Mouse (Mus musculus) hematopoietic stem cell, adult 5-6 weeks (primary cell): ENCODE measurements around the gene 1700011L22Rik. TPM values are rescaled to one million over a fixed set of nuclear protein-coding genes. Genes with fewer than 3 reads are reported as not detected.

Experiments
- ATAC-seq, 2 experiments: fragments of 125-278 bp in 1 of 2; replicated peaks in 1 of 2; 2 replicates each; pipeline ENCODE4 v1.8.0; 2016 to 2017; ENCODE audit warnings: inconsistent platforms in 2 of 2, mild to moderate bottlenecking in 2 of 2, moderate number of reproducible peaks in 2 of 2, low read depth in 1 of 2, moderate TSS enrichment in 1 of 2; ENCODE audit not compliant: low FRiP score in 2 of 2, poor library complexity in 2 of 2, severe bottlenecking in 2 of 2, insufficient read depth in 1 of 2, low TSS enrichment in 1 of 2
- total RNA-seq: library from RNA; stranded (forward); fragments of 172-1452, 232-1000 nt; gene quantifications from 2 replicates; pipeline ENCODE4 v1.2.3, GENCODE M21; 2017

The 1700011L22Rik gene
- total RNA-seq, 1 experiment from 2014 or later, result not detected

GRCm38 (mm10) chr8:79261920-79262319 lies 13.6 kb upstream of the 1700011L22Rik start:
- no peak for ATAC-seq

GRCm38 (mm10) chr8:79256076-79256705 lies 7.8 kb upstream of the 1700011L22Rik start:
- no peak for ATAC-seq

- no peak for ATAC-seq
Measured at GRCm38 (mm10) chr8:79253742-79254141, 5.4 kb upstream of the 1700011L22Rik start.

DNA sequence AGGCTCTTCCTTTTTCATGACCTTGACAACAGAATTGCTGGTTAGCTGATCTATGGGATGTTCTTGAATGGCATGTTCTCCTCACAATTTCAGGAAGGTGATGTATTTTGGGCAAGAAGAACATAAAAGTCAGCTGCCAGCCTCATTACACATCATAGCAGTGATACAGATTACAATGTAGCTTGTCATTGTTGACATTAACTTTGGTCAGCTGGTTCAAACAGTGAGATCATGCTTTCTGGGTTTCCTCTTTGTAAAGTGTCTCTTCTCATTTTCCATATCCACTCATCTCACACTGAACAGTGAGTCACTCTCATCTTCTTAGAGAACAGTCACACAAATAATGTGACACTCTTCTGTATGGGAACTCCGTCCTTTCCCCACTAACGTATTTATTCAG lies 4.9 kb downstream of the 1700011L22Rik start:
- no peak for ATAC-seq

DNA sequence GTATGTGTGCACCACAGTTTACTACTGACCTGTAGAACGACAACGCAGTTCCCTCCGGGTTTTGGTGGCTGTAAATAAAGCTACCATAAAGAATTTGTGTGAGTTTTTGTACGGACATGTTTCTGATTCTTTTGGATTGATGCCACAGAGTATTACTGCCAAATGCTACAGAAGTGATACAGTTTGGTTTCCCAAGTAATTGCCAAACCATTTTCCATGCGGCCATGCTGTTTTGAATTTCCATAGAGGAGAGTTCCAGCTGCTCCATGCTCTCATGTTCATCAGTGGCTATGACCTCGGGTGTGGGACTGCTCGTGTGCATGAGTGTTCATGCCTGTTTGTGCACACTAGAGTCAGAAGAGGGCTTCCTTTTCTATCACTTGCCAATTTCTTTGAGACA lies 8.4 kb downstream of the 1700011L22Rik start:
- ATAC-seq, result no peak

DNA sequence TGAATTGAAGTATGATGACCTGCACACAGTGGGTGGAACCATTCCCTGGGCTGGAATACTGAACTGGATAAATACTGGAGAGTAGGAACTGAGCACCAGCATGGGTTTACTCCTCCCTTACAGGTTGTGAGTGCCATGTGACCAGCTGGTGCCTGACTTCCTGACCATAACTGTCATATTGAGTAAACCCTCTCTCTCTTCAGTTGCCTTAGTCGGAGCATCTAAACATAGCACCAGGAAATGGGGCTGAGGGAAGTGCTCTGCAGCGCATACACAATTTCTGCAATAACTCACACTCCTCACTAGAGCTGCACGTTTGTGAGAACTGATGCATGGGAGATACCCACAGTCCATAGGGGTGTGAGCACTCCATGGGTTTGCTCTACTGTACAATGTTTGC lies 9.1 kb downstream of the 1700011L22Rik start:
- peak in 1 of 2 experiments; percentile 21; a peak in 1 of 4 replicates for ATAC-seq

DNA sequence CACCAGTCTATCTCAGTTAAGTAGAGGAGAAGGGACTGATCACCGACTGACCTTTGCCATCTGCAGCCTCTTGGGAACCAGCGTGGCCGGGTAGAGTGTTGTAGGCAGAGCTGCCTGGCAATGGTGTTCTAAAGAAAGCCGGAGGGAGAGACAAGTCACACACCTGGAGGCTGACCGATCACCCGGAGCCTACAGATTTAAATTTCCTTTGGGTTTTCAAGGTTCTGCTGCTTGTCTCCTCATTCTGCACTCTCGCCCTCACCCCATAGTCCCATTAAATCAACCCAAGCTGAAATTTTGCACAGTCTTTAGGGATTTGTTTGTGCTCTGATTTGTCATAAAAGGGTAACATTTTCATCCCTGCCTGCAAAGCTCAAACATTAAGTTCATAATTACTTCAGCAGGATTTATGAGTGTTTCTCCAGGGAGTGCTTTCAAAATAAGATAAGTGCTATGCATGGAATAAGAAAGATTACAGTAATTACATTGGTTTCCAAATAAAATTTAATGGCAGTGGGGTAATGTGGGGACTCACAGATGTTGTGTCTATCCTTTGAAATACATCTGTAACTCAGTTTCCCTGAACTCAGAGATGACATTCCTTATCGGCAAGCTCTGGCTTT lies 19.0 kb downstream of the 1700011L22Rik start:
- ATAC-seq, result no peak

DNA sequence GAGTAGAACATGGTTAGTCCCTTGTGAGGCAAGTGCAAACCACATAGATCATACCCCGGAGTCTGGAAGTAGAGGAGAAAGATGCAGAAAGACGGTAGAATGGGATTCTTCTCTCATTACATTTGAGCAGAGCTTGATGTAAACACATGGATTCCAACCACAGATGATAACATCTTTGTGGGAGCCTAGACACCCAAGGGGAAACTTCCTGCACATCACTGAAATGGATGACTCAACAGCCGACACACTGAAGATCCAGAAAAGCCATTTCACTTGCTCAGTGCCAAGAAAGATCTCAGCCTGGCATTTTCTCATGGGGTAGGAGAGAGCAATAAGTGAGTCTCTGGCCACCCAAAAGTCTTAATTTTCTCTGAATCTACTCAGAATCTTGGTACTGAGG lies 20.5 kb downstream of the 1700011L22Rik start:
- ATAC-seq, result no peak

GRCm38 (mm10) chr8:79227194-79227593 lies 21.2 kb downstream of the 1700011L22Rik start:
- ATAC-seq, result no peak

- ATAC-seq, result no peak; a peak in 1 of 4 replicates
Measured at GRCm38 (mm10) chr8:79226046-79226445, 22.3 kb downstream of the 1700011L22Rik start.

GRCm38 (mm10) chr8:79225586-79225985 lies 22.8 kb downstream of the 1700011L22Rik start:
- ATAC-seq, result peak; percentile 93 to 96

- ATAC-seq, result no peak
Measured at GRCm38 (mm10) chr8:79224363-79224762, 24.0 kb downstream of the 1700011L22Rik start.

DNA sequence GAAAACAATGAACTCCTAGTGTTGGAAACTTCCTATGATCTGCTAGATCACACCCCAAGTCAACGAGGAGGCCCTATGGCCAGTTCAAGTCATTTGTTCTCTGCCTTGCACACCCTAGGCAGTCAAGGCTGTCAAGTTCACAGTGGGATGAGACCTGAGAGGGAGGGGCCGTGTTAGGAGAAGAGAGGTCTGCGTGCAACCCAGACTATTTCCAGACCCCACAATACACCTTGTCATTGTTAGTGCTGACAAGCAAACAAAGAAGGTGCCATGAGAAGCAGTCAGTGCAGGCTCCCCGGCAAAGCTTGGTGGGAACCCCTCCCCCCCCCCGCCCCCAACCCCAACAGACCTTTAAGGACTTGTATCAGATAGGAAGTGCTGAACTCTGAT lies 25.6 kb downstream of the 1700011L22Rik start:
- no peak for ATAC-seq

DNA sequence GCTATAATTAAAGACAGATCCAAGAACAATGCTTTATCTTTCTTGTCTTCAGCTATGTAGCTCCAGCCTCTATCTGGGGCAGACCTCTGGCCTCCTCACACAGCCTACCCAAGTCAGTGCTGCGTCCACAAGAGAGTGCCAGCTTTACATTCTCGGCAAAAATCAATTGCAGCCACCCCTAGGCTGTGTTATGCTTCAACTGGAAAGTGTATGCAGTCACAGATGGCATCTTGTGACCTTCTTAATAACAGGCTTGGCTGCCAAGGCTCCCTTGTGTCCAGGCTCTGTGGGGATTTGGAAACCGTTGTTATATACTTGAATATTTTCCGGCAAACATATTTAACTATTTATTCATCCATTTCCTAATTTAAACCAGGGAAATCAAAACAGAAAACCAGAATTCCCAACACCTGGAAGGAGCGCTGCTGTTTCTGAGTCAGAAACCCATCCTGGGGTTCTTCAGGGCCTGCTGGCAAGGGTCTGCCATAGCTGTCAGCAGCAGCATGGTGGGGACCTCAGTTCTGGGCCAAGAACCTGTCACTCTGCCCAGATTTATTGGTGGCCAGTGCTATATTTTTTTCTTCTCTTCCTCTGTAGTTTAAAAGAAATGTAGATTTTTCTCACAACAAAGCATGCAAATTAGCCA lies 26.1 kb downstream of the 1700011L22Rik start:
- ATAC-seq, result no peak

DNA sequence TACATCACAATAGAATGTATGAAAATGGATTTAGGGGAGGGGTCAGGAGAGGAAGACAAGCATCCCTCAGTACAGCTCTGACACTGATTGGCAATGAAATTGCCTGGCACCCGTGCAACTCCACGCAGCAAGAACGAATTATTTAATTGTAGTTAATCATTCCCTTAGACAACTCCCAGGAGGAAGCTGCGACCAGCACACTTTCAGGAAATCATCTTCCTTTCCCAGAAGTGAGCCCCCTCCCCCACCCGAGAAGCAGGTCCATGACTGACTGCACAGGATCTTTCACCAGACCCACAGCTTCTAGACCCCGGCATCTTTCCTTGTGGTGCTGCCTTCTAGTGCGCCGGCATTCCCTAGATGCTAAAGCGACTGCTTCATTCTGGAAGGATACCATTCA lies 36.7 kb downstream of the 1700011L22Rik start:
- no peak for ATAC-seq

- peak; percentile 57 to 75 for ATAC-seq
Measured at GRCm38 (mm10) chr8:79209641-79210358, 38.6 kb downstream of the 1700011L22Rik start.

DNA sequence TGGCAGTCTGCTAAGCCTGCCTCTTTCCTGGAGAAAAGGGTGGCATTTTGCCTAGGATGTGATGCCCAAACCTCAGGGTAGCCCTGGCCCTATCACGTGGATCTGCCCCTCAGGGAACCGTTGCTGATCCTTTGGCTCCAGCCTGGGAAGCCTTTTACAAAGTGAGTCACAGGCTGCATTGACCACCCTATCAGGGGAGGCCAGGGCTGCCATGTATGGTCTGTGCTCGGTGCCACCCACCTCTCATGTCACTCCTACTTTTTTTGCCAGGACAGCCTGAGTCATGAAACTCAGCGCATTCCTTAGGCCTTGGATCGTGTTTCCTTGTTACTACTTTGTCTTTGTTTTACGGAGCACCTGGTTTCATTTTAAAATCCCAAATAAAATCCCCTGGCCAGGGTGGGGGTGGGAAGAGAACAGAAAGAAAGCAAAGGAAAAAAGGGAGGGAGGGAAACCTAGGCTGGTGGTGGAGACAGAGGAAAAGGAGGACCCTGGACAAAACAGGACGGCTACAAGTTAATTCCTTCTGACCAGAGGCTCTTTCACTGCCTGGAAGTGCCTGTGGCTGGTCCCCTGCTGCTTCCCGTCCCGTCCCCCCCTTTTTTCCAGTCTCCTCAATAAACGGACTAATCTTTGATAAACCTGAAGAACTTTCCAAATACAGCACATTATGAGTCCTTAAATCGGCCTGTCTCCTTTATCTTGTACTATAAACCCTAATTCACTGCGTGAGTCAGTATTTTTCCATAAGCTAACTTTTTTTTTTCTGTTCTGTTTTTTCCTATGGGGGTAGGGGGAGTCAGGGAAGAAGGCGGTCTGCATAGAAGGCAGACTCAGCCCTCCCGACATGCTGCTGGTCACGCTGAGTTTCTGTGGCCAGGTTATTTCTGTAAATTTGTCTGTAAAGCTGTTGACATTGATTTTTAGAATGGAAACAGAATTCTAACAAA lies 39.4 kb downstream of the 1700011L22Rik start:
- peak; percentile 34 to 47; a peak in 3 of 4 replicates for ATAC-seq
